Mouse (Mus musculus): ENCODE measurements at regions not wholly inside any gene's neighbourhood (a gene's known extent, or its start where the extent isn't known, plus 50 kb on each side); places are given as distances from the start of the nearest gene placed in this dataset.

- H3K9me3 ChIP-seq (ENCODE audit: low read length), result no peaks in the 10 kb centered on the region
- no peaks in the 10 kb centered on the region for H3K4me1 ChIP-seq (ENCODE audit: insufficient read depth, low read length)
- no peak overlapping the region for H3K27ac ChIP-seq (ENCODE audit: low read depth, low read length)
- no peak for DNase-seq (ENCODE audit: low spot score)
- no peak for TF ChIP-seq CTCF (IDR thresholded peaks at IDR 0.05)
- no peaks in the 10 kb centered on the region for H3K36me3 ChIP-seq (ENCODE audit: insufficient read depth, low read length)
- no peak overlapping the region for H3K4me2 ChIP-seq (ENCODE audit: low read depth, low read length, poor library complexity, severe bottlenecking)
- H3K4me3 ChIP-seq (ENCODE audit: low read depth, low read length), result no peak overlapping the region
- no peak overlapping the region for H3K9ac ChIP-seq (replicated peaks; ENCODE audit: low read length, poor library complexity, severe bottlenecking)
- ATAC-seq (ENCODE audit: low FRiP score), result no peak
- no peaks in the 10 kb centered on the region for H3K27me3 ChIP-seq (ENCODE audit: insufficient read depth, low read length)
Observed at GRCm38 (mm10) chr6:79387732-79388131, 430.0 kb upstream of the Gm20594 start.

GRCm38 (mm10) chr6:79401090-79401489 lies 416.6 kb upstream of the Gm20594 start:
- Histone ChIP-seq H3K4me2 (ENCODE audit: low read depth, low read length, poor library complexity, severe bottlenecking) (no peak overlapping the region), H3K9ac (replicated peaks; ENCODE audit: low read length, poor library complexity, severe bottlenecking) (no peak overlapping the region), H3K9me3 (ENCODE audit: low read length) (no peaks in the 10 kb centered on the region), H3K27me3 (ENCODE audit: insufficient read depth, low read length) (no peaks in the 10 kb centered on the region), H3K27ac (ENCODE audit: low read depth, low read length) (no peak overlapping the region), H3K4me3 (ENCODE audit: low read depth, low read length) (no peak overlapping the region), H3K36me3 (ENCODE audit: insufficient read depth, low read length) (no peaks in the 10 kb centered on the region), H3K4me1 (ENCODE audit: insufficient read depth, low read length) (no peaks in the 10 kb centered on the region)
- WGBS, result 29% methylated on average over 1 of the region's 1 CpGs
- no peak for DNase-seq (ENCODE audit: low spot score)
- no peak for ATAC-seq (ENCODE audit: low FRiP score)
- TF ChIP-seq CTCF (IDR thresholded peaks at IDR 0.05), result no peak

DNA sequence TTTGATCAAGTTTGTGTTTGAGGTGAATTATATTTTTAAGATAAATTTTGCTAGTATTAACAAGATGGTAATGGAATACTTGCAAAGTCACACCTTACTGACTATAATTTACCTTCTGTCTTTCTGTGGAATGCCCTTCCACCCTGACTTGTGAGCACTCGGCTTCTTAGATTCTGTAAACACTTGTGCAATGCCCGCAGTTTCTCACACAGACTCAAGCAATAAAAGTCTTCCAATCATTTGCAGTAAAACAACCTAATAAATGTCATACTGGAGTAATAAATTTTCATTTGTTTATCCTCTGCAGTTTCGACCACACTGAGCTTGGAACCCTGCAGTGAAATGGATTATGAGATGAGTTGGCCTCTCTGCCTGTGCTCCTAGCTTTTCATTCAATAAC lies 408.8 kb upstream of the Gm20594 start:
- no peak overlapping the region for H3K27ac ChIP-seq (ENCODE audit: low read depth, low read length)
- no peak overlapping the region for H3K4me2 ChIP-seq (ENCODE audit: low read depth, low read length, poor library complexity, severe bottlenecking)
- no peak overlapping the region for H3K4me3 ChIP-seq (ENCODE audit: low read depth, low read length)
- H3K4me1 ChIP-seq (ENCODE audit: insufficient read depth, low read length), result no peaks in the 10 kb centered on the region
- ATAC-seq (ENCODE audit: low FRiP score) (no peak), DNase-seq (ENCODE audit: low spot score) (no peak)
- H3K27me3 ChIP-seq (ENCODE audit: insufficient read depth, low read length), result no peaks in the 10 kb centered on the region
- no peaks in the 10 kb centered on the region for H3K9me3 ChIP-seq (ENCODE audit: low read length)
- TF ChIP-seq CTCF (IDR thresholded peaks at IDR 0.05), result no peak
- H3K36me3 ChIP-seq (ENCODE audit: insufficient read depth, low read length), result no peaks in the 10 kb centered on the region
- 91% methylated on average over 3 of the region's 3 CpGs for WGBS
- H3K9ac ChIP-seq (replicated peaks; ENCODE audit: low read length, poor library complexity, severe bottlenecking), result no peak overlapping the region

GRCm38 (mm10) chr6:79445821-79446220 lies 371.9 kb upstream of the Gm20594 start:
- no peak overlapping the region for H3K4me2 ChIP-seq (ENCODE audit: low read depth, low read length, poor library complexity, severe bottlenecking)
- DNase-seq (ENCODE audit: low spot score) (no peak), ATAC-seq (ENCODE audit: low FRiP score) (no peak)
- no peaks in the 10 kb centered on the region for H3K36me3 ChIP-seq (ENCODE audit: insufficient read depth, low read length)
- no peak overlapping the region for H3K9ac ChIP-seq (replicated peaks; ENCODE audit: low read length, poor library complexity, severe bottlenecking)
- H3K27ac ChIP-seq (ENCODE audit: low read depth, low read length), result no peak overlapping the region
- H3K27me3 ChIP-seq (ENCODE audit: insufficient read depth, low read length), result no peaks in the 10 kb centered on the region
- H3K4me1 ChIP-seq (ENCODE audit: insufficient read depth, low read length), result no peaks in the 10 kb centered on the region
- H3K4me3 ChIP-seq (ENCODE audit: low read depth, low read length), result no peak overlapping the region
- 93% methylated on average over 1 of the region's 1 CpGs for WGBS
- no peaks in the 10 kb centered on the region for H3K9me3 ChIP-seq (ENCODE audit: low read length)
- TF ChIP-seq CTCF (IDR thresholded peaks at IDR 0.05), result peak; percentile 63

DNA sequence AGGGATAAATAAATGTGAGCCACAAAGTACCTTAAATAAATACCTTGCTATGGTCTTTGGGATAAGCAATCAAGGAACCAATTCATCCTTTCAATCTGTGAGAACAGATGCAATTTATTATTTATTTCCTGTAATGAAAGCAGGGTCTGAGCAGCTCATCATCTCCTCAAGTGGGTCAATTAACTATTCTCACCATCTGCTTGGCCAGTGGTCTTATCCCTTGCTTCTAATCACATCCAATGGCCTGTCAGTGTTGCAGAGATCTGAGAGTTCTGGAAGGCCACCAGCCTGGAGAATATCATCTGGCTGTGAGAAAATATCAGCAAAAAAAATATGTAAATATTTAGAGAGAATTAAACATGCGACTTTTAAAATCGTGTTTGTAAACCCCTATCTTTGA lies 326.5 kb upstream of the Gm20594 start:
- Histone ChIP-seq H3K4me1 (ENCODE audit: insufficient read depth, low read length) (no peaks in the 10 kb centered on the region), H3K27ac (ENCODE audit: low read depth, low read length) (no peak overlapping the region), H3K9ac (replicated peaks; ENCODE audit: low read length, poor library complexity, severe bottlenecking) (no peak overlapping the region), H3K36me3 (ENCODE audit: insufficient read depth, low read length) (no peaks in the 10 kb centered on the region), H3K27me3 (ENCODE audit: insufficient read depth, low read length) (no peaks in the 10 kb centered on the region), H3K9me3 (ENCODE audit: low read length) (no peaks in the 10 kb centered on the region), H3K4me3 (ENCODE audit: low read depth, low read length) (no peak overlapping the region), H3K4me2 (ENCODE audit: low read depth, low read length, poor library complexity, severe bottlenecking) (no peak overlapping the region)
- TF ChIP-seq CTCF (IDR thresholded peaks at IDR 0.05), result no peak
- ATAC-seq (ENCODE audit: low FRiP score), result no peak
- no peak for DNase-seq (ENCODE audit: low spot score)
- WGBS, result 85% methylated on average over 2 of the region's 2 CpGs

DNA sequence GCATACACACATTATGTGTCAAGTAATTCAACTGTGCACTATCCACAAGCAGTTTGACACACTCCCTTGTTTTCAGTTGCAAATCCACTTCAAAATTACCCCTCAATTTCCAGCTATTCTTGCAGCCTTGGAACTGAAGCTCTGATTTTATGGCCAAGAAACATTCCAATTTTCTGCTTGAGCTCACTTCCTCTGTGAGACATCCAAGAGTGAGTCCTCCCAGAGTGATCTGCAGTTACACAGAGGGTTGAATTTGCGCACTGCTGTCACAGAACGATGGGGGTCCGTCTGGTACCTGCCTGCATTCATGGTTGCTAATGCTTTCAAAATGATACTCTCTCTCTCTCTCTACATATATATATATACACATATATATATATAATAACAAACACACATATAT lies 317.1 kb upstream of the Gm20594 start:
- DNase-seq (ENCODE audit: low spot score) (peak; percentile 50), ATAC-seq (ENCODE audit: low FRiP score) (no peak)
- H3K9ac ChIP-seq (replicated peaks; ENCODE audit: low read length, poor library complexity, severe bottlenecking), result no peak overlapping the region
- H3K4me2 ChIP-seq (ENCODE audit: low read depth, low read length, poor library complexity, severe bottlenecking), result no peak overlapping the region
- H3K9me3 ChIP-seq (ENCODE audit: low read length), result no peaks in the 10 kb centered on the region
- no peak overlapping the region for H3K4me3 ChIP-seq (ENCODE audit: low read depth, low read length)
- no peak overlapping the region for H3K27ac ChIP-seq (ENCODE audit: low read depth, low read length)
- no peaks in the 10 kb centered on the region for H3K27me3 ChIP-seq (ENCODE audit: insufficient read depth, low read length)
- WGBS, result 79% methylated on average over 3 of the region's 3 CpGs
- no peak for TF ChIP-seq CTCF (IDR thresholded peaks at IDR 0.05)
- no peaks in the 10 kb centered on the region for H3K4me1 ChIP-seq (ENCODE audit: insufficient read depth, low read length)
- no peaks in the 10 kb centered on the region for H3K36me3 ChIP-seq (ENCODE audit: insufficient read depth, low read length)

Measured in midbrain, postnatal 0 days (tissue).